Mouse (Mus musculus): ENCODE measurements around the gene Taf3. TPM values are rescaled to one million over a fixed set of nuclear protein-coding genes. Genes with fewer than 3 reads are reported as not detected.

Gene Taf3
- polyA plus RNA-seq, 1 experiment from 2014 or later: 11.9 TPM

- Histone ChIP-seq H3K4me3 (ENCODE audit: low read depth, low read length) (no peak overlapping the region), H3K36me3 (ENCODE audit: control insufficient read depth, insufficient read depth, low read length) (no peaks in the 10 kb centered on the region), H3K27ac (ENCODE audit: low read depth, low read length) (no peak overlapping the region), H3K4me1 (ENCODE audit: control insufficient read depth, insufficient read depth, low read length) (no peaks in the 10 kb centered on the region), H3K4me2 (no peak overlapping the region), H3K9ac (ENCODE audit: low read depth, low read length) (no peak overlapping the region), H3K9me3 (replicated peaks; ENCODE audit: control insufficient read depth, low read length) (no peaks in the 10 kb centered on the region), H3K27me3 (ENCODE audit: control insufficient read depth, insufficient read depth, low read length) (no peaks in the 10 kb centered on the region)
- ATAC-seq (replicated peaks; ENCODE audit: insufficient number of reproducible peaks, low FRiP score, low TSS enrichment): no peak
- 80% methylated on average over 7 of the region's 7 CpGs for WGBS (ENCODE audit: insufficient replicate concordance)
Measured at GRCm38 (mm10) chr2:10029755-10030154, 18.6 kb downstream of the Taf3 start.

GRCm38 (mm10) chr2:10024264-10024663 is 24.1 kb downstream of the Taf3 start:
- Histone ChIP-seq H3K4me3 (ENCODE audit: low read depth, low read length) (no peak overlapping the region), H3K27ac (ENCODE audit: low read depth, low read length) (no peak overlapping the region), H3K9ac (ENCODE audit: low read depth, low read length) (no peak overlapping the region), H3K4me2 (no peak overlapping the region), H3K9me3 (replicated peaks; ENCODE audit: control insufficient read depth, low read length) (no peaks in the 10 kb centered on the region), H3K27me3 (ENCODE audit: control insufficient read depth, insufficient read depth, low read length) (no peaks in the 10 kb centered on the region), H3K36me3 (ENCODE audit: control insufficient read depth, insufficient read depth, low read length) (no peaks in the 10 kb centered on the region), H3K4me1 (ENCODE audit: control insufficient read depth, insufficient read depth, low read length) (no peaks in the 10 kb centered on the region)
- ATAC-seq (replicated peaks; ENCODE audit: insufficient number of reproducible peaks, low FRiP score, low TSS enrichment): no peak
- 79% methylated on average over 6 of the region's 6 CpGs for WGBS (ENCODE audit: insufficient replicate concordance)

GRCm38 (mm10) chr2:10021296-10021695 is 27.1 kb downstream of the Taf3 start:
- H3K27me3 ChIP-seq (ENCODE audit: control insufficient read depth, insufficient read depth, low read length): no peaks in the 10 kb centered on the region
- WGBS (ENCODE audit: insufficient replicate concordance): 86% methylated on average over 11 of the region's 11 CpGs
- H3K27ac ChIP-seq (ENCODE audit: low read depth, low read length): no peak overlapping the region
- H3K36me3 ChIP-seq (ENCODE audit: control insufficient read depth, insufficient read depth, low read length): no peaks in the 10 kb centered on the region
- H3K4me2 ChIP-seq: no peak overlapping the region
- no peak overlapping the region for H3K4me3 ChIP-seq (ENCODE audit: low read depth, low read length)
- H3K9me3 ChIP-seq (replicated peaks; ENCODE audit: control insufficient read depth, low read length): no peaks in the 10 kb centered on the region
- no peak for ATAC-seq (replicated peaks; ENCODE audit: insufficient number of reproducible peaks, low FRiP score, low TSS enrichment)
- H3K4me1 ChIP-seq (ENCODE audit: control insufficient read depth, insufficient read depth, low read length): no peaks in the 10 kb centered on the region
- no peak overlapping the region for H3K9ac ChIP-seq (ENCODE audit: low read depth, low read length)

- H3K9ac ChIP-seq (ENCODE audit: low read depth, low read length): no peak overlapping the region
- no peaks in the 10 kb centered on the region for H3K27me3 ChIP-seq (ENCODE audit: control insufficient read depth, insufficient read depth, low read length)
- H3K4me2 ChIP-seq: no peak overlapping the region
- H3K36me3 ChIP-seq (ENCODE audit: control insufficient read depth, insufficient read depth, low read length): no peaks in the 10 kb centered on the region
- H3K9me3 ChIP-seq (replicated peaks; ENCODE audit: control insufficient read depth, low read length): no peaks in the 10 kb centered on the region
- WGBS (ENCODE audit: insufficient replicate concordance): 83% methylated on average over 10 of the region's 10 CpGs
- H3K27ac ChIP-seq (ENCODE audit: low read depth, low read length): no peak overlapping the region
- no peak for ATAC-seq (replicated peaks; ENCODE audit: insufficient number of reproducible peaks, low FRiP score, low TSS enrichment)
- no peak overlapping the region for H3K4me3 ChIP-seq (ENCODE audit: low read depth, low read length)
- no peaks in the 10 kb centered on the region; the same call in 1 of the 2 replicates for H3K4me1 ChIP-seq (ENCODE audit: control insufficient read depth, insufficient read depth, low read length)
Measured at GRCm38 (mm10) chr2:10014951-10015635, 33.3 kb downstream of the Taf3 start.

- Histone ChIP-seq H3K27me3 (ENCODE audit: control insufficient read depth, insufficient read depth, low read length) (no peaks in the 10 kb centered on the region), H3K9ac (ENCODE audit: low read depth, low read length) (no peak overlapping the region), H3K4me2 (no peak overlapping the region), H3K9me3 (replicated peaks; ENCODE audit: control insufficient read depth, low read length) (no peaks in the 10 kb centered on the region), H3K36me3 (ENCODE audit: control insufficient read depth, insufficient read depth, low read length) (no peaks in the 10 kb centered on the region), H3K4me1 (ENCODE audit: control insufficient read depth, insufficient read depth, low read length) (peaks cover 10% of the 10 kb centered on the region), H3K27ac (ENCODE audit: low read depth, low read length) (no peak overlapping the region), H3K4me3 (ENCODE audit: low read depth, low read length) (no peak overlapping the region)
- ATAC-seq (replicated peaks; ENCODE audit: insufficient number of reproducible peaks, low FRiP score, low TSS enrichment): no peak
- 35% methylated on average over 7 of the region's 7 CpGs for WGBS (ENCODE audit: insufficient replicate concordance)
Measured at GRCm38 (mm10) chr2:10010263-10010909, 38.0 kb downstream of the Taf3 start.

GRCm38 (mm10) chr2:10009671-10010254 is 38.6 kb downstream of the Taf3 start:
- H3K4me3 ChIP-seq (ENCODE audit: low read depth, low read length): no peak overlapping the region
- H3K4me1 ChIP-seq (ENCODE audit: control insufficient read depth, insufficient read depth, low read length): peaks cover 10% of the 10 kb centered on the region
- no peak overlapping the region for H3K27ac ChIP-seq (ENCODE audit: low read depth, low read length)
- 82% methylated on average over 13 of the region's 13 CpGs for WGBS (ENCODE audit: insufficient replicate concordance)
- H3K36me3 ChIP-seq (ENCODE audit: control insufficient read depth, insufficient read depth, low read length): no peaks in the 10 kb centered on the region
- no peak overlapping the region for H3K4me2 ChIP-seq
- H3K9me3 ChIP-seq (replicated peaks; ENCODE audit: control insufficient read depth, low read length): no peaks in the 10 kb centered on the region
- no peak overlapping the region for H3K9ac ChIP-seq (ENCODE audit: low read depth, low read length)
- ATAC-seq (replicated peaks; ENCODE audit: insufficient number of reproducible peaks, low FRiP score, low TSS enrichment): no peak
- H3K27me3 ChIP-seq (ENCODE audit: control insufficient read depth, insufficient read depth, low read length): no peaks in the 10 kb centered on the region

- Histone ChIP-seq H3K4me1 (ENCODE audit: control insufficient read depth, insufficient read depth, low read length) (peaks cover 10% of the 10 kb centered on the region), H3K9ac (ENCODE audit: low read depth, low read length) (no peak overlapping the region), H3K9me3 (replicated peaks; ENCODE audit: control insufficient read depth, low read length) (no peaks in the 10 kb centered on the region), H3K4me3 (ENCODE audit: low read depth, low read length) (no peak overlapping the region), H3K27me3 (ENCODE audit: control insufficient read depth, insufficient read depth, low read length) (no peaks in the 10 kb centered on the region), H3K4me2 (no peak overlapping the region), H3K36me3 (ENCODE audit: control insufficient read depth, insufficient read depth, low read length) (no peaks in the 10 kb centered on the region), H3K27ac (ENCODE audit: low read depth, low read length) (no peak overlapping the region)
- 32% methylated on average over 4 of the region's 4 CpGs for WGBS (ENCODE audit: insufficient replicate concordance)
- ATAC-seq (replicated peaks; ENCODE audit: insufficient number of reproducible peaks, low FRiP score, low TSS enrichment): no peak
Measured at GRCm38 (mm10) chr2:10008593-10008992, 39.8 kb downstream of the Taf3 start.

- ATAC-seq (replicated peaks; ENCODE audit: insufficient number of reproducible peaks, low FRiP score, low TSS enrichment): no peak
- Histone ChIP-seq H3K27me3 (ENCODE audit: control insufficient read depth, insufficient read depth, low read length) (no peaks in the 10 kb centered on the region), H3K4me2 (no peak overlapping the region), H3K9ac (ENCODE audit: low read depth, low read length) (no peak overlapping the region), H3K36me3 (ENCODE audit: control insufficient read depth, insufficient read depth, low read length) (no peaks in the 10 kb centered on the region), H3K4me1 (ENCODE audit: control insufficient read depth, insufficient read depth, low read length) (peaks cover 17% of the 10 kb centered on the region), H3K4me3 (ENCODE audit: low read depth, low read length) (no peak overlapping the region), H3K9me3 (replicated peaks; ENCODE audit: control insufficient read depth, low read length) (no peaks in the 10 kb centered on the region), H3K27ac (ENCODE audit: low read depth, low read length) (no peak overlapping the region)
- 78% methylated on average over 8 of the region's 8 CpGs for WGBS (ENCODE audit: insufficient replicate concordance)
Measured at GRCm38 (mm10) chr2:10004960-10005621, 43.3 kb downstream of the Taf3 start.
